Mouse (Mus musculus) hindbrain, postnatal 0 days (tissue): ENCODE data around the gene Tjp3. TPM values are rescaled to one million over a fixed set of nuclear protein-coding genes. Genes with fewer than 3 reads are reported as not detected.
A peak's percentile ranks its signal among the peaks of the same experiment; 100 is the strongest.

Source experiments
- ATAC-seq: fragments of 200-750 bp; cut with Nextera tagmentation; 2 replicates; pipeline ENCODE4 v1.8.0; 2017; ENCODE audit warnings: mild to moderate bottlenecking, moderate TSS enrichment, moderate library complexity
- DNase-seq: peaks from one replicate; pipeline ENCODE4 v3.0.0-alpha.2; 2015; ENCODE audit warnings: low spot score
- H3K27ac ChIP-seq: fragments of 300-500 bp; sonication (generic); 2 replicates; pipeline ENCODE4 v1.5.1; 2014; ENCODE audit warnings: mild to moderate bottlenecking
- H3K27me3 ChIP-seq: fragments of 300-500 bp; sonication (generic); 2 replicates; pipeline ENCODE4 v1.6.1; 2014; ENCODE audit warnings: low read length, mixed read lengths; ENCODE audit not compliant: insufficient read depth
- H3K36me3 ChIP-seq: fragments of 300-500 bp; sonication (generic); 2 replicates; pipeline ENCODE4 v1.6.1; 2014; ENCODE audit warnings: low read length, mixed read lengths; ENCODE audit not compliant: insufficient read depth
- H3K4me1 ChIP-seq: fragments of 300-500 bp; sonication (generic); 2 replicates; pipeline ENCODE4 v1.6.1; 2014; ENCODE audit warnings: antibody characterized with exemption, low read length, mixed read lengths; ENCODE audit not compliant: insufficient read depth
- H3K4me2 ChIP-seq: fragments of 300-500 bp; sonication (generic); 2 replicates; pipeline ENCODE4 v1.6.1; 2014; ENCODE audit warnings: low read depth, mild to moderate bottlenecking, low read length, moderate library complexity, mixed read lengths
- H3K4me3 ChIP-seq: fragments of 300-500 bp; sonication (generic); 2 replicates; pipeline ENCODE4 v1.5.1; 2014; ENCODE audit warnings: low read length
- H3K9ac ChIP-seq: fragments of 300-500 bp; sonication (generic); replicated peaks from 2 replicates; pipeline ENCODE4 v1.6.1; 2014; ENCODE audit warnings: mild to moderate bottlenecking, low read length, moderate library complexity, mixed read lengths
- H3K9me3 ChIP-seq: fragments of 300-500 bp; sonication (generic); 2 replicates; pipeline ENCODE4 v1.6.1; 2016; ENCODE audit warnings: low read length, mixed read lengths
- CTCF ChIP-seq: IDR thresholded peaks from 2 replicates; pipeline ENCODE4 v1.5.1; 2016; ENCODE audit warnings: antibody characterized with exemption, control low read depth, low read depth
- WGBS: fragments of 180-500 bp; shearing (Covaris S2); extraction: QIAGEN DNeasy Blood & Tissue Kit; methylation state at CpG from one replicate; pipeline ENCODE4 v1.1.7; 2014; 5-methylcytosine and 5-hydroxymethylcytosine counted together
- polyA plus RNA-seq: library from polyadenylated mRNA; unstranded; fragments of >200 nt; fragmentation: Nextera tagmentation; extraction: Ambion mirVana; gene quantifications from 2 replicates; pipeline ENCODE4 v1.2.1, GENCODE M21; 2015
- total RNA-seq: library from RNA; depleted of rRNA; stranded (reverse); fragments of >200 nt; gene quantifications from 2 replicates; pipeline ENCODE4 v1.2.3, GENCODE M21; 2014

Gene Tjp3
- total and polyA plus RNA-seq, 2 experiments from 2014 or later, result 3.9 to 6.0 TPM

- TF ChIP-seq CTCF, result peak; percentile 85
- peak; percentile 100 for DNase-seq
- H3K27ac ChIP-seq, result peak within 1 kb of the TSS; percentile 93
- H3K27me3 ChIP-seq, result no peaks in the 10 kb centered on the region
- under 1% methylated on average over 70 of the region's 80 CpGs for WGBS
- H3K4me2 ChIP-seq, result peak within 1 kb of the TSS; percentile 96
- no peaks in the 10 kb centered on the region for H3K36me3 ChIP-seq
- no peaks in the 10 kb centered on the region for H3K9me3 ChIP-seq
- H3K9ac ChIP-seq, result peak within 1 kb of the TSS; percentile 79
- H3K4me3 ChIP-seq, result peak within 1 kb of the TSS; percentile 87
- peaks cover 15% of the 10 kb centered on the region; the same call in 1 of the 2 replicates for H3K4me1 ChIP-seq
- peak; percentile 98 for ATAC-seq
These were observed 1.4 kb upstream of the Tjp3 start, which contains the start of gene Pip5k1c for GRCm38 (mm10) chr10:81292554-81293333. Pip5k1c (plus strand) TSS chr10:81292963.

GRCm38 (mm10) chr10:81290698-81291460 lies 502 bp downstream of the Tjp3 start:
- H3K27ac ChIP-seq, result 0 out of 2 replicates have a peak overlapping the region, but pooled peaks have one; percentile 0
- no peaks in the 10 kb centered on the region for H3K9me3 ChIP-seq
- WGBS, result 17% methylated on average over 24 of the region's 24 CpGs
- H3K36me3 ChIP-seq, result no peaks in the 10 kb centered on the region
- no peak overlapping the region for H3K9ac ChIP-seq
- TF ChIP-seq CTCF, result no peak
- no peaks in the 10 kb centered on the region for H3K27me3 ChIP-seq
- peaks cover 17% of the 10 kb centered on the region; the same call in 1 of the 2 replicates for H3K4me1 ChIP-seq
- DNase-seq (peak; percentile 12), ATAC-seq (no peak)
- no peak overlapping the region for H3K4me3 ChIP-seq
- H3K4me2 ChIP-seq, result peak overlapping the region; percentile 2; the same call in 1 of the 2 replicates

GRCm38 (mm10) chr10:81289811-81290210 lies 1.6 kb downstream of the Tjp3 start:
- Histone ChIP-seq H3K27me3 (peaks cover 4% of the 10 kb centered on the region; the same call in 1 of the 2 replicates), H3K9ac (no peak overlapping the region), H3K4me1 (peaks cover 14% of the 10 kb centered on the region; the same call in 1 of the 2 replicates), H3K4me3 (no peak overlapping the region), H3K36me3 (no peaks in the 10 kb centered on the region), H3K27ac (no peak overlapping the region), H3K9me3 (no peaks in the 10 kb centered on the region), H3K4me2 (no peak overlapping the region)
- ATAC-seq (no peak), DNase-seq (no peak)
- 58% methylated on average over 14 of the region's 14 CpGs for WGBS
- no peak for TF ChIP-seq CTCF

- Histone ChIP-seq H3K9me3 (no peaks in the 10 kb centered on the region), H3K4me2 (no peak overlapping the region), H3K27ac (no peak overlapping the region), H3K27me3 (peaks cover 6% of the 10 kb centered on the region; the same call in 1 of the 2 replicates), H3K9ac (no peak overlapping the region), H3K4me3 (no peak overlapping the region), H3K36me3 (no peaks in the 10 kb centered on the region), H3K4me1 (peaks cover 8% of the 10 kb centered on the region; the same call in 1 of the 2 replicates)
- WGBS, result 3% methylated on average over 7 of the region's 7 CpGs
- TF ChIP-seq CTCF, result peak; percentile 96
- ATAC-seq, result no peak
- peak; percentile 77 for DNase-seq
These were observed 2.1 kb downstream of the Tjp3 start for GRCm38 (mm10) chr10:81289278-81289677.

- H3K27me3 ChIP-seq, result peaks cover 6% of the 10 kb centered on the region; the same call in 1 of the 2 replicates
- 0 out of 2 replicates have a peak, but pooled peaks cover 2% of the 10 kb centered on the region for H3K4me1 ChIP-seq
- DNase-seq, result peak; percentile 38
- H3K36me3 ChIP-seq, result no peaks in the 10 kb centered on the region
- H3K4me2 ChIP-seq, result no peak overlapping the region
- peak; percentile 66 for TF ChIP-seq CTCF
- 41% methylated on average over 6 of the region's 6 CpGs for whole genome bisulfite sequencing
- H3K9ac ChIP-seq, result no peak overlapping the region
- H3K27ac ChIP-seq, result no peak overlapping the region
- ATAC-seq, result no peak
- H3K9me3 ChIP-seq, result no peaks in the 10 kb centered on the region
- no peak overlapping the region for H3K4me3 ChIP-seq
These were observed 2.8 kb downstream of the Tjp3 start for GRCm38 (mm10) chr10:81288601-81289000.

GRCm38 (mm10) chr10:81287513-81288157 lies 3.7 kb downstream of the Tjp3 start:
- H3K27me3 ChIP-seq, result peaks cover 6% of the 10 kb centered on the region; the same call in 1 of the 2 replicates
- H3K4me1 ChIP-seq, result 0 out of 2 replicates have a peak, but pooled peaks cover 2% of the 10 kb centered on the region
- H3K4me2 ChIP-seq, result no peak overlapping the region
- H3K36me3 ChIP-seq, result no peaks in the 10 kb centered on the region
- no peak overlapping the region for H3K9ac ChIP-seq
- no peaks in the 10 kb centered on the region for H3K9me3 ChIP-seq
- DNase-seq (peak; percentile 44), ATAC-seq (no peak)
- WGBS, result 68% methylated on average over 8 of the region's 8 CpGs
- TF ChIP-seq CTCF, result peak; percentile 87
- H3K4me3 ChIP-seq, result no peak overlapping the region
- no peak overlapping the region for H3K27ac ChIP-seq
